Mouse (Mus musculus) c-Kit-negative CD71-positive TER-119-positive erythroid progenitor cells, embryonic 14.5 days (primary cell): ENCODE data around the gene Rhot2.
A peak's percentile ranks its signal among the peaks of the same experiment; 100 is the strongest.

Source experiments
- DNase-seq: peaks from one replicate; pipeline ENCODE4 v3.0.0-alpha.2; 2013; ENCODE audit warnings: low read depth, low spot score

The Rhot2 gene

DNA sequence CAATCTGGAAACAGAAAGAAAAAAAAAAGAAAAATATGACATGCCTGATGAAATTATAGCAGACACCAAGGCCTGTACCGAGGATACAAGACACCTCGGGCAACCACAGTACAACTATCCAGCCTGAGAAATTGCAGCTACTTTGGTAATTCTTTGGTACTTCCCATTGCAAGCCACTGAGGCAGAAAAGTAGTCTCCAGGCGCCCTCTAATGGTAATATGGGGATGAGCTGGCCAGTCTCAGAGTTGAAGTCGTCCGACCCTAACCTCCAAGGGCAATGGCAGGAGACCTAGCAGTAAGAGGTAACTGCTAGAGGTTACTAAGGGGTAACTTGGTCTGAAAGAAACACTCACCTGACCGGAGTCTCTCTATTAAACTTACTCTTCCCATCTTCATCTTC, 43.6 kb downstream of the Rhot2 start:
- peak; percentile 44 for DNase-seq

DNA sequence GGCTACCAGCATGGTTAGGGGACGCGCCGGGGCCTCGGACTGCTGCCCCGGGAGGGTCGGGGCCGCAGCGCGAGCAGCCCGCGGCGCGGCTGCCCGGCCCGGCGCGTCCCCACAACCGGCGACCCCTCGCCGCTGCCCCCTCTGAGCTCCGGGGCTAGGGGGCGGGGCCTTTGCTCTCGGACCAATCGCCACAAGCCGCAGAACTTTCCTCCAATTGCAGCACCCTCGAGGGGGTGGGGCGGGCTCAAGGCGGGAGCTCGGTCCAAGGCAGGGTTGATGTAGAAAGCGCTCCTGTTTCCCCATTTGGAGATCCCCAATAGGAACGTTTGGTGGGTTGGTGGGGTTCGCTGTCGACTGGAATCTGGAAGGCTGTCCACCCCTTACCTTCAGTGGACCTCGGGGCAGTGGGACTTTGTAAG, 47.7 kb downstream of the Rhot2 start, which contains the start of gene Metrn:
Gene Metrn (minus strand): TSS at position 186 of the 419 bp plus-strand sequence.
- DNase-seq: peak; percentile 56

DNA sequence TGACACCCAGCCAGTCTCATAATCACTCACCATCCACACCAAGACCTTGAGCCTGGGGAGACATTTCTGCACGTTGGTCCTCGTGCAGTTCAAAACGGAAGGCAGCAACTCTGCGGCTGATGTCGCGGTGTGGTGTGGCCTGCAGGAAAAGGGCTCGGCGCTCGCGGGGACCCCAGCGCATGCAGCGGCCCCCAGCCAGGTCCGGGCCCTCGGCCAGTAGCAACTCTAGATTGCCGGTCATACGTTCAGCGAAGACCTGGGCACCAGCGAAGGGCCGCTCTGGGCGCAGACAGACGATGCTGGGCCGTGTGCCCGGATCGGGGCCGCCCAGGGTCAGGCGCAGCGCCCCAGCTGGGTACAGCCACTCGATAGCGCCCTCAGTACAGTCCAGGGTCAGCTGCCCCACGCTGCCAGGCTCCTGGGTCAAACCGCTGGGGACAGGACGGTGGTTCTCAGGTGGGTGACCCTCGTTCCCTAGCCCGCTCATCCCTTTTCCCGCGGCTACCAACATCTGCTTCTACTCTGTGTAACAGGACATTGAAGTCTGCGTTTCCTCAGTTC, 48.4 kb downstream of the Rhot2 start:
- DNase-seq: no peak

DNA sequence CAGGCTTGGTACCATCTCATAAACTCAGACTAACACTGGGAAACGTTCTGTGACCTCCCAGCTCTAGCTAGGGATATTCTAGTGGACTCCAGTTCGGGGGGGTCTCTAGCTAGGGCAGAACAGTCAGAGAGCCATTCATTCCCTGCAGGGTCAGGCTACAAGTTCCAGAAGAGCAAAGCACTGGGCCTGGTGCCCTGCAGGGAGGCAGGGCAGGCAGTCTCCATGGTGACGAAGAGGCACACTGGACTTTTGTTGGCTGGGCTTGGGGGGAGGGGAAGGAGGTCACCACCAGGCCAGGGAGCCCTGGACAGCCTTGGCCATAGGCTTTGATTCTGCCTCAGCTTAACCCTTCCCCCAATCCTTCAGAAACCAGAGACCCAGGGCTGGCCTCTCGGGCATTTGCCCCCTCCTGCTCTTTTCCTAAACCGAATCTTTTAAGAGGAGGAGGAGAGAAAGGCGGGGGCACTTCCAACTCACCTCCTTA, 49.0 kb downstream of the Rhot2 start, which contains the start of gene AC134908.4:
Gene AC134908.4 (minus strand): TSS at position 51 of the 484 bp plus-strand sequence.
- DNase-seq: no peak

DNA sequence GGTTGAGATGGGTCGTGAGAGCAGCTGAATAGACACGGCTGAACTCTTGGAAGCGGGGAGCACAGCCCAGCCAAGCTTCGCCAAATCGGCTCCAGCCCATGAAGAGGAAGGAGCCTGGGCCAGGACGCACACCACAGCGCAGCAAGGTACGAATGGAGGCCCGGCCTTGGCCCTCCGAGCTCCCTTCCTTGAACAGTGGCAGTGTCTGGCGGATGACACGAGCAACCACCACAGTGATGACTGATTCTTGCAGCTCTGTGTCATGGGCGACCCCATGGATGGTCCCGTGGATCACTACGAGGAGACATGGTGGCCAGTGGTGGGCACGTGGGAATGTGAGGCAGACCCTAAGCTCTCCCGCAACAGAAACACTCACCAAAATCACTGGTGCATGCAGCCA, 49.7 kb downstream of the Rhot2 start:
- DNase-seq: no peak

DNA sequence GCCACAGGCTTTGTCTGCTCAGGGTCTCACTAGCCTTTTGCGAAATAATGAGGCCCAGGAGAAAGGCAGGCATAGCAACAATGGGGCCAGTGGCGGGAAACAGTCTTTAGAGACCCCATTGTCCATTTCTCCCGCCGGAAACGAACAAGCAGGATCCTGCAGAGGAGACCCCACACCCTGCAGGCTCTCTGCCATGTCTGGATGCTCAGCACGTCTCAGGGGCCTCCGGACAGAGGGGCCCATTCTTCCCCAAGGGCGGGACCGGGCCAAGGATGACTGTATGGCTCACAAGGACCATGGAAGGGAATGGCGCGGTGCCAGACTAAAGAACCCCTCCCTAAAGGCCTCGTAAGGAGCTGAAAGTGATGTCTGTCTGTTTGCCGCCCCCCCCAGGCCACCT, 50.5 kb downstream of the Rhot2 start:
- DNase-seq: no peak

DNA sequence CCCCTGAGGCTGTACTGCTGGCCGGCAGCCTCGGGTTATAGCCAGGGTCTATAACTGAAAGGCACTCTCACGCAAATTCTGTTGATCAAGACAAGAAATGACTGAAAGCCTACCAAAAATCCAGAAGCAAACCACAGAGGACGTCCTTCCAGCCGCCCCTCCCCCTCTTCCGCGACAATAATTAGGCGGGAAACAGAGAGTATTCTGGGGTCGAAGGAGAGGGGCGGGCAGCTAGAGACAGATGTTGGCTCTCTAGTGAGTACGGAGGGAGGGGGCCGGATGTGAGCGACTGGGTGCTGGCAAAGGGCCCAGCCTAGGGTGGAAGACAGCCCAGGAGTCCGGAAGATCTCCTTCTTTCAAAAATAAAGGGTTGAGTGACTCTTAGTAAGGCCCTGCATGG, 52.0 kb downstream of the Rhot2 start, which contains the start of gene Fam173a:
Gene Fam173a (minus strand): TSS at position 287 of the 400 bp plus-strand sequence.
- no peak for DNase-seq

DNA sequence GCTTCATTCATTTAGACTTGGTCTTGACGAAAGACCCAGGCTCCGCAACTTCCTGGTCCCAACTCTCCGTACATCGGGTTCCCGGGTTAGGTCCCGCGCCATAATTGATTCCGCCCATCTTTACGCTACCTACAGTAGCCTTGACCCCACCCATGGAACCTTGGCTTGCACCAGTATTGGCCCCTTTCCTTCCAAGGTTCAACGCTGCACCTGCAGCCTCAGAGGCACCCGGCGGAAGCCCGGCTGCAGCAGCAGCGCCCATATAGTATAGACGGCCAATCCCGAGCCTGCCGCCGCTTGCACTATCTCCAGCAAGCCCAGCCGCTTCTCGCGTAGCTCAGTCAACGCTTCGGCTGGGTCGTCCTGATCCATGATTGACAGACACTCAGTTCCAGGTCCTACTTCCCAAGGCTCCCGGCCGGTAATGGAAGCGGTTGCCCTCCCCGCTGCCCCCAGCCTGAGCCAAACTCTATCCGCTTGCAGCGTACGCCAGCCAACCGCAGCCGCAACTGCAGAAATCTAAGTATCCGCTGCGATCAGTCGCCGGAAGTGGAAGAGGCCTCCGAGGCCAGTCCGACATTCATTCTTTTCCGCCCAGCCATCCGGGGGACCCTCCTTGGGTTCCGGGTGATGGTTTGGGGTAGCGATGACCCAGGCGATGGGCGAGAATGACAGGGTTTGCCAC, 52.7 kb downstream of the Rhot2 start:
- peak; percentile 64 for DNase-seq

DNA sequence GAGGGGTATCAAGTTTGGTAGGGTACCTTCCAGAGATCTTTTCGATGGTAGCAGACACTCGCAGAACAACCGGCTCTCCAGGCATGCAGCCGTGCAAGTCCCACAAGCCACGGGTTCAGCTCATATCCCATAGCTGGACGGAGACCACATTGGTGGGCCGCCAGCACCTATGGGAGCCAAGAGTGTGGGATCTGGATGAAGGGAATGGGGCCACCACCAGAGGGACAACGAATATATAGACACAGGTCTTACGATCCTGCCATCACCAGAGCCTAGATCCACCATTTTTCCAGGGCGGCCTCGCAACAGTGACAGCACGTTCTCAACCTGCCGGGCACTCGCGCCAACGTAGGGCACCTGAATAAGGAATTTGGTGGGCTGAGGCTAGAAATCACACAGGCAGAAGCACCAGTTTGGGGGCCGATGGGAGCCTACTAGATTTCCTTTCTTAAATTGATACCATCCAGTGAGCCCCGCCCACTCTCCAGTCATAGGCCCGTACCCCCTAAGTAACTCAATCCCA, 53.3 kb downstream of the Rhot2 start:
- no peak for DNase-seq
